Mouse (Mus musculus) stomach, embryonic 14.5 days (tissue): ENCODE data around the gene Pfkfb4. TPM values are rescaled to one million over a fixed set of nuclear protein-coding genes. Genes with fewer than 3 reads are reported as not detected.

Experiments used
- ATAC-seq: fragments of 200-750 bp; cut with Nextera tagmentation; 2 replicates; pipeline ENCODE4 v1.8.0; 2017; ENCODE audit warnings: low read depth, moderate TSS enrichment; ENCODE audit not compliant: insufficient number of reproducible peaks, insufficient read depth, low FRiP score
- H3K27ac ChIP-seq: fragments of 300-500 bp; sonication (generic); 2 replicates; pipeline ENCODE4 v1.5.1; 2014; ENCODE audit warnings: mild to moderate bottlenecking, low read length, moderate library complexity, mixed read lengths
- H3K27me3 ChIP-seq: fragments of 300-500 bp; sonication (generic); 2 replicates; pipeline ENCODE4 v1.6.1; 2014; ENCODE audit warnings: low read length, control low read depth, mixed read lengths; ENCODE audit not compliant: control insufficient read depth, insufficient read depth
- H3K36me3 ChIP-seq: fragments of 300-500 bp; sonication (generic); 2 replicates; pipeline ENCODE4 v1.6.1; 2014; ENCODE audit warnings: mild to moderate bottlenecking, control low read depth, low read length, moderate library complexity, mixed read lengths; ENCODE audit not compliant: control insufficient read depth, insufficient read depth
- H3K4me1 ChIP-seq: fragments of 300-500 bp; sonication (generic); 2 replicates; pipeline ENCODE4 v1.6.1; 2014; ENCODE audit warnings: low read length, control low read depth, mixed read lengths; ENCODE audit not compliant: control insufficient read depth, insufficient read depth
- H3K4me2 ChIP-seq: fragments of 300-500 bp; sonication (generic); replicated peaks from 2 replicates; pipeline ENCODE4 v1.6.1; 2014; ENCODE audit warnings: low read depth, low read length, control low read depth
- H3K4me3 ChIP-seq: fragments of 300-500 bp; sonication (generic); 2 replicates; pipeline ENCODE4 v1.5.1; 2014; ENCODE audit warnings: low read depth, low read length, control low read depth
- H3K9ac ChIP-seq: fragments of 300-500 bp; sonication (generic); replicated peaks from 2 replicates; pipeline ENCODE4 v1.6.1; 2014; ENCODE audit warnings: low read depth, mild to moderate bottlenecking, control low read depth, low read length, moderate library complexity, mixed read lengths
- H3K9me3 ChIP-seq: fragments of 300-500 bp; sonication (generic); 2 replicates; pipeline ENCODE4 v1.6.1; 2016; ENCODE audit warnings: low read depth, low read length, control low read depth; ENCODE audit not compliant: control insufficient read depth
- WGBS: fragments of 180-500 bp; shearing (Covaris S2); extraction: QIAGEN DNeasy Blood & Tissue Kit; methylation state at CpG from one replicate; pipeline ENCODE4 v1.1.7; 2014; 5-methylcytosine and 5-hydroxymethylcytosine counted together
- polyA plus RNA-seq: library from polyadenylated mRNA; unstranded; fragments of >200 nt; fragmentation: Nextera tagmentation; extraction: Ambion mirVana; gene quantifications from 2 replicates; pipeline ENCODE4 v1.2.1, GENCODE M21; 2014

Pfkfb4 gene
- polyA plus RNA-seq, 1 experiment from 2014 or later: 8.5 TPM

- Histone ChIP-seq H3K4me3 (peak overlapping the region; percentile 22), H3K27ac (peak overlapping the region; percentile 75; the same call in 1 of the 2 replicates), H3K9me3 (no peaks in the 10 kb centered on the region), H3K4me1 (peaks cover 10% of the 10 kb centered on the region; the same call in 1 of the 2 replicates), H3K9ac (no peak overlapping the region; the same call in 1 of the 2 replicates), H3K4me2 (peak overlapping the region; percentile 40), H3K36me3 (peaks cover 18% of the 10 kb centered on the region), H3K27me3 (no peaks in the 10 kb centered on the region)
- 91% methylated on average over 12 of the region's 12 CpGs for WGBS
- no peak for ATAC-seq
Observed at GRCm38 (mm10) chr9:109055271-109056030, 63.9 kb downstream of the Pfkfb4 start.

GRCm38 (mm10) chr9:109056081-109056690 lies 64.6 kb downstream of the Pfkfb4 start:
- Histone ChIP-seq H3K27me3 (no peaks in the 10 kb centered on the region), H3K9ac (no peak overlapping the region), H3K9me3 (no peaks in the 10 kb centered on the region), H3K4me1 (peaks cover 10% of the 10 kb centered on the region; the same call in 1 of the 2 replicates), H3K36me3 (peaks cover 23% of the 10 kb centered on the region), H3K4me2 (no peak overlapping the region), H3K4me3 (no peak overlapping the region), H3K27ac (no peak overlapping the region)
- ATAC-seq: no peak
- WGBS: 91% methylated on average over 17 of the region's 17 CpGs

- peaks cover 10% of the 10 kb centered on the region; the same call in 1 of the 2 replicates for H3K4me1 ChIP-seq
- H3K4me2 ChIP-seq: no peak overlapping the region
- H3K27ac ChIP-seq: no peak overlapping the region
- 83% methylated on average over 4 of the region's 4 CpGs for WGBS
- peaks cover 23% of the 10 kb centered on the region for H3K36me3 ChIP-seq
- no peaks in the 10 kb centered on the region for H3K27me3 ChIP-seq
- no peaks in the 10 kb centered on the region for H3K9me3 ChIP-seq
- ATAC-seq: no peak
- H3K4me3 ChIP-seq: no peak overlapping the region
- H3K9ac ChIP-seq: no peak overlapping the region
Observed at GRCm38 (mm10) chr9:109056916-109057315, 65.3 kb downstream of the Pfkfb4 start.

GRCm38 (mm10) chr9:109057543-109057942 lies 66.0 kb downstream of the Pfkfb4 start:
- Histone ChIP-seq H3K4me1 (peaks cover 10% of the 10 kb centered on the region; the same call in 1 of the 2 replicates), H3K9ac (no peak overlapping the region), H3K36me3 (peaks cover 27% of the 10 kb centered on the region), H3K27me3 (no peaks in the 10 kb centered on the region), H3K27ac (no peak overlapping the region), H3K9me3 (no peaks in the 10 kb centered on the region), H3K4me2 (no peak overlapping the region), H3K4me3 (no peak overlapping the region)
- ATAC-seq: no peak
- WGBS: 94% methylated on average over 5 of the region's 5 CpGs

GRCm38 (mm10) chr9:109058006-109058765 lies 66.6 kb downstream of the Pfkfb4 start:
- 92% methylated on average over 19 of the region's 19 CpGs for WGBS
- Histone ChIP-seq H3K36me3 (peaks cover 32% of the 10 kb centered on the region), H3K9me3 (no peaks in the 10 kb centered on the region), H3K27me3 (no peaks in the 10 kb centered on the region), H3K9ac (no peak overlapping the region), H3K4me1 (peaks cover 10% of the 10 kb centered on the region; the same call in 1 of the 2 replicates), H3K27ac (peak overlapping the region; percentile 67; the same call in 1 of the 2 replicates), H3K4me3 (0 out of 2 replicates have a peak overlapping the region, but pooled peaks have one; percentile 26), H3K4me2 (no peak overlapping the region)
- ATAC-seq: no peak

- peak within 1 kb of the TSS; percentile 81 for H3K27ac ChIP-seq
- ATAC-seq: peak; percentile 86
- H3K4me3 ChIP-seq: peak within 1 kb of the TSS; percentile 26
- no peaks in the 10 kb centered on the region for H3K27me3 ChIP-seq
- peaks cover 10% of the 10 kb centered on the region; the same call in 1 of the 2 replicates for H3K4me1 ChIP-seq
- H3K4me2 ChIP-seq: peak within 1 kb of the TSS; percentile 58
- peaks cover 40% of the 10 kb centered on the region for H3K36me3 ChIP-seq
- WGBS: 18% methylated on average over 15 of the region's 15 CpGs
- H3K9ac ChIP-seq: peak within 1 kb of the TSS; percentile 33
- no peaks in the 10 kb centered on the region for H3K9me3 ChIP-seq
Observed at GRCm38 (mm10) chr9:109059136-109059903, 67.7 kb downstream of the Pfkfb4 start, which contains the start of gene Trex1. TSS of gene Trex1 (minus strand) at chr9:109059734.

GRCm38 (mm10) chr9:109060184-109060897 lies 68.8 kb downstream of the Pfkfb4 start:
- Histone ChIP-seq H3K9ac (no peak overlapping the region; the same call in 1 of the 2 replicates), H3K4me1 (peaks cover 6% of the 10 kb centered on the region; the same call in 1 of the 2 replicates), H3K4me2 (no peak overlapping the region), H3K27me3 (no peaks in the 10 kb centered on the region), H3K9me3 (no peaks in the 10 kb centered on the region), H3K4me3 (no peak overlapping the region), H3K27ac (no peak overlapping the region; the same call in 1 of the 2 replicates), H3K36me3 (peaks cover 48% of the 10 kb centered on the region)
- WGBS: 89% methylated on average over 16 of the region's 16 CpGs
- no peak for ATAC-seq
